Mouse (Mus musculus) left cerebral cortex, postnatal 36 days (tissue): ENCODE measurements around the gene Ccdc183. TPM values are rescaled to one million over a fixed set of nuclear protein-coding genes. Genes with fewer than 3 reads are reported as not detected.

Experiments used
- DNase-seq, 2 experiments: peaks; one replicate each; pipeline ENCODE4 v3.0.0; 2021 to 2022; ENCODE audit warnings: low spot score in 2 of 2, mixed read lengths in 1 of 2
- intact Hi-C: fragments of 180-260 bp; cut with DNase I; formaldehyde crosslinking; loops from one replicate; pipeline ENCODE4 v1.15.1; 2025
- total RNA-seq, 2 experiments: library from RNA; stranded (reverse); gene quantifications; 2 replicates each; pipeline ENCODE4 v1.2.3; 2021

Ccdc183 gene
- total RNA-seq, 2 experiments from 2014 or later, result not detected

DNA sequence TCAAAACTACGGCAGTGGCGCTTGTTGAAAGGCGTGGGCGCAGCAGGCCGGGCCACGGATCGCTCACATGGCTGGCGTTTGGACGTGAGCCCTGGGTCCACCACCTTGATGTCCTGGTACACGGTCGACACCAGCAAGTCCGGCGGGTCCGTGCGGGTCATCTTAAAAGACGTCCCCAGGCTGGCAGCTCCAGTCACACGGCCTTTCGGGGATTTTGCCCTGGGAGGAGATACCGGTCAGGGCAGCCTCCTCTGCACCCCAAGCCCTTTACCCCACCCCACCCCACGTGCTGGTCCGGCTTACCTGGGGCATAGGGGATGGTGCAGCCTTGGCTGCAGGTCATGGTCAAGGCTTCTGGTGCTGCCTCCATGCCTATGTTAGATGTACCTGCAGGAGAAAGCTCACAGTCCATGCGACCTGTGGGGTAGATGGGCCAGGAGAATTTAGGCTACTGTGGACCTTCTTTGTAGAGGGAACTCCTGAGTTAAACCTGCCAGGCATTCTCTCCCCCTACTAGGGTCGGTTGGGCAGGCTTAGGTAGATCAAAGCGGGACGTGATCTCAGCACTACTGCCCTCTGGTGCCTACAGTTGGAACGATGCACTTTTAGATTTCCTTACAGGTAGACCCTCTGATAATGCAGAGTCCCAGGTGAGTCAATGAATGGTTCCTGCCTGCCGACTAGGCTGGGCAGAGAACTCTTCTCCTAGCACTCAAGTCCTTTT is 37.6 kb downstream of the Ccdc183 start:
- intact Hi-C loops, result no loop called here
- DNase-seq, result peak in 1 of 2 experiments; percentile 39

DNA sequence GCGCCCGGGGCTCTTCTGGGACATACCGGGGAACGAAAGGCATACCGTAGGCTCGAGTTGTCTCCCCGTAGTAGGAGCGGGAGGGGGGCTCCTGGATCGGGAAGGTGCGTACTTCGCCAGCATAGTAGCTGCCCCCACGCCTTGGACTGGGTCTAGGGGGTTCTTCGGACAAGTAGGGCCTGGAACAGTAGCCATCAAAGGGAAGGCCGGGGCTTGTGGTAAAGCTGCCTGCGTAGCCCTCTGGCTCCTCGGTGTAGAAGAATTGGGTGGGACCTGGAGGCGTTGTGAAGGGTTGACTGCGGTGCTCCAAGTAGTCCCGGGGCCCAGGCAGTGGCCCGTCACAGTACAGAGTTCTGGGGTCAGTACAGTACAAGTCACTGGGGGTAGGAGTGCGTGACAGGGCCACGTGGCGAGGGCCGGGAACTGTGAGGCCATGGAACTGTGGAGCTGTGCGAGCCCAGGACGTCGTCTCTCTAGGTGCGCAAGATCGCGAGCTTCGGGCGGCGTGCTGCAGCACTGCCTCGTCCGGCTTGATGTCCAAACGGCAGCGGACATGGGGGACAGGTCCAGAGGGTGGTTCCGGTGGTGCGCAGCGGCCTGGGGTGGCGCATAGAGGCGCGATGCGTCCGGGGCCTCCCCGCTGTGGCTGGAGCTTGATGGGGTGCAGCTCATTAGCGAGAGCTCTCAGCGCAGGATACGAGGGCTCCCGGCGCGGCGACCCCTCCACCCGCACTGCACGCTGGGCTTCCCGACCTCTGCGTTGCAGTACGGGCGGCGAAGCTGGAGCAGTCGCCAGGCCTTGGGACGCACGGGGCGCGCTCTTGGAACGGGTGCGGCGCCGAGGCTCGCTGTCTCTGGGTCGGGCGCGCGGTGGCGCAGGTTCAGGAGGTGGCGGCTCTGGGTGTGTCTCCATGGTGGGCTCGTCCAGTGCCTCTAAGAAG is 38.4 kb downstream of the Ccdc183 start:
- DNase-seq, result no peak
- intact Hi-C loops, result no loop called here

DNA sequence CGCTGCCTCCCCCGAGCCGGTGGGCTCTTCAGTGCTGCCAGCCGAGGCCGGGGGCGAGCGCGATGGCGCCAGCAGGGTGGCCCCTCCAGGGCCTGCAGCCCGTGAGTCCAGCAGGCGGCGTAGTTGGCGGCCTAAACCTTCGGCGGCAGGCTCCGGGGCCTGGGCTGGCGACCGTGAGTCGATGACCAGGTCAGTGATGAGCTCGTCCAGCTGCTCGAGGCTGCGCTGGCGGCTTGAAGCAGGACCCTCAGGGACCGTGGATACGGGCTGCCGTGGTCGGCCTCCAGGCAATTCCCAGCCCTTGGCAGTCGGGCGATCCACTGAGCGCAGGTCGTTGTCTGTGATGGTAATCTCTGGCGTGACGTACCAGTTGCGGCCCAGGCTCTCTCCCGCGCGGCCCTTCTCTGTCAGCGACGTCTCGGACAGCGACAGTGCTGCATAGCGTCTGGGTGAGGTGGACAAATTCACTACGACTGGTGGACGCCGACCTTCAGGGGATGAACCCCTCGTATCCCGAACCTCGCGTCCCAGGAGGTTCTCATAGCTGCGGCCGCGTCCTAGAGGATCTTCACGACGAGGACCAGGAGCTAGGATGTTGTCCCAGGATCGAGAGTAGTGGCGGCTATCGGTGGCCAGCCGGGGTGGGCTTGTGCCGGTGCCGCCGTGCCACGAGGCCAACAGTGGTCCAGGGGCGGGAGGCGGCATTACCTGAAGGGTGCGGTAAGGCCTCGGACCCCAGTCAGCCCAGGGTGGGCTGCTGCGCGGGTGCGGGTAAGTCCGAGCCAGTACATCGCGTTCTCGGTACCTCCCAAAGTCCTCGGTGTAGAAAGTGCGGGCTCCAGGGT is 39.3 kb downstream of the Ccdc183 start:
- DNase-seq, result no peak
- intact Hi-C loops, result no loop called here

DNA sequence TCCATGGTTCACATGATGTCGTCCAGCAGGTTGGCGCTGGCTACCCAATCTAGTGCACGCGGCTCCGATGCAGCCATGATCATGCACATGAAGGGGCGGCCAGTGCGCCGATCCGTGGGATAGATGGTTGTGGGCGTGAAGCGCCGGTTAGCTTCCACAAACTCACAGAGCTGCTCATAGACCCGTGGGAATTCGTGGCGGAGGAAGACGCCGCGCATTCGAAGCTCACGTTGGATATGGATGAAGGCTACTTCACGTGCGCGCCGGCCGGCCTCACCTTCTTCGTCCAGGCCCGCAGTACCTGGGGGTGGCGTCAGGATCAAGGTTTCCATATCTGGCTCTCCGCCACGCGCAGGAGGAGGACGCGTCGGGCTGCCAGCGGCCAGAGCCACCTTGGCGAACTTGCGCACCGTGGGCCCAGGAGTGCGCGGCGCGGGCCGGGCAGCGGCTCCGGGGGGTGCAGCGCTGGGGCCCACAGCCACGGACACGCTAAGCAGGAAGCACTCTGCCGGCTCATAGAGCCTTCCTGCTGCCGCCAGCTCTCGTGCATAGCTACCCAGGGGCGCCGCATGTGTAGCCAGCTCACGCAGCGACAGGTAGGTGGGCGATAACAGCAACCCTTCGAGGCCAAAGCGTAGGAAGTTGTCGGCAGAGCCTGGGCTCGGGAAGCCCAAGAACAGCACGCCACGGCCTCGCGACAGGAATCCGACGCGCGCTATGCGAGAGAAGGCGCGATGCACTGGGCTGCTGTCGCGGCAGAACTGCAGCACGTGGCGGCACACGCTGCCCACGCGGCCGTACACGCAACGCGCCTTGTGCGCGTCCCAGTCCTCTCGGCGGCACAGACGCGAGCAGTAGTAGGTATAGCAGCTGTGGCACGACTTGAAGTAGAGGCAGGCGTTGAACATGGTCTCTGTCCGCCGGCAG is 40.2 kb downstream of the Ccdc183 start:
- intact Hi-C loops, result no loop called here
- DNase-seq, result peak; percentile 65 to 66

DNA sequence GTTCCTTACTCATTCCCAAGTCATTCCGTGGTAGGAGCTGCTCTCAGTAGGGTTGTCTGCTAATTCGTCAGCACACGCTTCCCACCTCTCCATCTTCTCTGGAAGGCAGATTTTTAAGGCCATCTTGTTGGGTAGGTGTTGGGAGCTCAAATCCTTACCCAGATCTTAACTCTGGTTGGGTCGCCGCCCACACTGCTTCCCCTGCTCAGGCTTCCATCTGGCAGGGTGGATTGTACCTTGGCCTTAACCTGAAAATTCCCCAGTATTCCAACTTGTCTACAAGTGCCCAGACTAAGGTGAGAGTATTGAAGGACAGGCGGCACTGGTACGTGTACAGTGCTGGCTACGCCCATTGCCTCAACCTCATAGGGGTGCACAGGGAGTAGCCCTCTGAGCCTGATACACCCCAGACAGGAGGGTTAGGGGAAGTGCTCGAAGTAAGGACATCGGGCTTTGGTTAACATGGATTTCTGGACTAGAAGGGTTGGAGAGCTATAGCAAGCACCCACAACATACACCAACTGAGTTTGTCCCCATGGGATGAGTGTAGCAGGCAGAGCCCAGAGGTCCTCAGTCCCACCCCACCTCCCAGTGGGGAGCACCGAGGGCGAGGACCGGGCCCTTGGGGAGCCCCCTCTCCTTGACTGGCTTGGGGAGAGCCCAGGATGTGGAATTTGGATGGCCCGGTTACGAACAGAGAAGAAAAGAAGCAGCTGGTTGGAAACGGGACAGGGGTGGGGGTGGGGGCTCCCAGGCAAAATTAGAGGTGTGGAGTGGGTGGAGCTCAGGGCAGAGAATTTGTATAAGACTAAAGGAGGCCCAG is 41.2 kb downstream of the Ccdc183 start:
- intact Hi-C loops, result no loop called here
- peak in 1 of 2 experiments; percentile 55 for DNase-seq

DNA sequence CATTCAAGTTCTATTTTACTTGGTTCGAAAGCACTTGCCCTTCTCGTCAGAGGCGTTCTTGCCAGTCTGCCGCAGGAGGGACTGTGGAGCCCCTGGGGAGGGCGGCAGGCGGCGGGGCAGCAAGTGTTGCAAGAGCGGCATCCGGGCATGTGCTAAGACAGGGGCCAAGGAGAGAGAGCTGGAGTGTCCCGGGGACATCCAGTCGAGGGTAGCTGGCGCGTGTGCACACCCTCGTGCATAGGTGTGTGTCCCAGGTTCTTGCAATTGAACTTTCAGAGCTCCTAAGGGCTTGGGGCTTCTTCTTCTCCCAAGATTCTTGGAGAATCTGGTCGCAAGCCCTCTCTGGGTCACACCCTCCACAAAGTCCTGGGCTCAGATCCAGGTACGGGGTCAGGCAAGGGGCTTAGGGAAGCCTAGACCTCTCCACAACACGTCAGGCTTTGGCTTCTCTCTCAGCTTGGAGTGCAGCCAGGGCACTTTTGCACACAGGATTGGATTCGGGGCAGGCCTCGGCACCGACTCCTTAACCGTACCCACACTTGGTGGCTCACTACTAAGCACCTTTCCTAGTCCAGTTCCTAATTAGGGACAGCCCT is 41.9 kb downstream of the Ccdc183 start:
- DNase-seq, result peak; percentile 50 to 62
- intact Hi-C loops, result no loop called here

DNA sequence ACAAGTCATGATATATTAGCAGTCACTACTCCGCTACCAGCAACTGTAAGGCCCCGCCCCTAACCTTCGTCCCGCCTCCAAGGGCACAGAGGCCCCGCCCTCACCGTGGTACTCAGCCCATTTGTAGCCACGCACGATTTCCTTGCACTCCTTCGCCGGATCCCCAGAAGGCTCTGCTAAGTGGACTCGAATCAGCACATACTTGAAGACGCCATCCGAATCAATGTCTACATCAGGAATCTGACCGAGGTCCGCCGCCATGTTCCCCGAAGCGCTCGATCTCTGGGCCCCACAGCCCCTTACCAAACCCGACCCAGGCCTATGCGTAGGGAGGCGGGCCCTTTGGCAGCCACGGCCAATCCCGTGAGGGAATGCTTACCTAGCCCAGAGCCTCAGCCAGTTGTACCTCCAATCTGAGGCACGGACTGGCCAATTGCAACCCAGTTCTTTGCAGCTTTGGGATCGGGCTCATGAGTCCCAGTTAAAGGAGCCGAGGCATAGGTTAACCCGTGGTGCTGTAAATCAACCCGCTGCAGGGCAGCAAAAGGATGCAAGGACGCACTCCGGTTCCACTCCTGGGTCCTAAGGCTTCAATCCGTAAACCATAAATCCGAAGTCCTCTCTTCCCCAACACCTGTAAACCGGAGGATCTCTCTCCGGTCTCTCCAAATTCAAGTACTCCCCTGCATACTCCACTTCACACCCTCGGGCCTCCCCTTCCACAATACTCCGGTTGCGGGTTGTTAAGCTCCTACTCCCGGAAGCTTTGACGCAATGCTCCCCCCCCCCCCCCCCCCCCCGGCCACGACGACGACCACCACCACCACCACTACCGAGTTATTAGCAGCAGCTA is 42.7 kb downstream of the Ccdc183 start, which contains the start of the genes Mamdc4 and Phpt1:
Gene Mamdc4 (minus strand): TSS at position 267 of the 853 bp plus-strand sequence.
Gene Phpt1 (minus strand): TSS at position 646 of the 853 bp plus-strand sequence.
- intact Hi-C loops, result no loop called here
- DNase-seq, result peak; percentile 96 to 97

DNA sequence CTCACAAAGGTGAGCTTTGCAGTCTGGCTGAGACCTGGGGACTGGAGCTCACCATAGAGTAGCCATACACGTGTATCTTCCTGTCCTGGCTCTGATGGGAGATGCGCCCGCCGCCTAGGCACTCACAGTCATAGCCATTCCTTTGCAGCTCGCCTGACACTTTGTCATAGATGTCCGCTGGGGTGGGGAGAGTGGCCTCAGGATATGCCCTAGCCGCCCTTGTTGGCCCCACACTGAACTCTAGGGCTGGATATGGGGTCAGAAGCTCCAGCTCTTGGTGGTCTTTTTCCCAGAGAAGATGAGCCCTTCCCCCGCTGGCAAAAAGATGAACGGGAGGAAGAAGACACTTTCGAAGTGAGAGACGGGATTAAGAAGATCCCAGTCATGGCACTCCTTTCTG is 43.3 kb downstream of the Ccdc183 start:
- DNase-seq, result no peak
- intact Hi-C loops, result no loop called here

DNA sequence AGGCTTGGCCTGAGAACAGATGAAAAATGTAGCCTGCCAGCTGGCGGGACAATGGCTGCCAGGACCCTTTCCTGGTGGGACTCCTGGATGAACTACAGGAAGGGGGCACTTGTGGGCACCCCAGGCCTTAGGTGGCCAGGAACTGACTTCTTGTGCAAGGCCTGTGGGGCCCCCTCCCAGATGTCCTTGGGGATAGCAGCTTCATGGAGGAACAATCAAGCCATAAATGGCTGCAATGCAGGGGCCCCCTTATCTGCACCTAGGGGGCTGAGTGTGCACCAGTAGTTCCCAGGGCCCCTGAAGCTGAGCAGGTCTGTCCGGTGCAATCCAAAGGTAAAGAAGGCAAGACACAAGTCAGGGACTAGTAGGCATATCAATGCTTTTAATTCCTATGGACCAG is 44.4 kb downstream of the Ccdc183 start:
- intact Hi-C loops, result no loop called here
- no peak for DNase-seq

DNA sequence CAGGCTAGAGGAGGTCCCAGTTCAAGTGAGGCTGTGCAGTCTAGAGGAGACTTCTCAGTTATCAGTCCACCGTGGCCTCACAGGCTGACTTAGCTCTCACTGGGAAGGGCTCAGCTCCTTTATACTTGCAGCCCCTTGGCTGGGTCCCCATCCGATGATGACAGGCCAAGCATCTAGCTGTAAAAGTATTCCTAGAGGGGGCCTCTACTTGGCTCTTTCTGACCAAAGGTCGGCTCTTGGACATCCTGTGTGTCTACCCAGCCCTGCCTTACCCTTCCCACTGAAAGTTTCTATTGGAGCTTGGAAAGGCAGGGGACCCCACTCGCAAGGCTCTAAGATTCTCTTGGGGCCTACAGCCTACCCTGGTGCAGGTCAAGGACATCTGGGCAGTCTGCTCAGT is 46.3 kb downstream of the Ccdc183 start:
- no peak for DNase-seq
- intact Hi-C loops, result no loop called here

DNA sequence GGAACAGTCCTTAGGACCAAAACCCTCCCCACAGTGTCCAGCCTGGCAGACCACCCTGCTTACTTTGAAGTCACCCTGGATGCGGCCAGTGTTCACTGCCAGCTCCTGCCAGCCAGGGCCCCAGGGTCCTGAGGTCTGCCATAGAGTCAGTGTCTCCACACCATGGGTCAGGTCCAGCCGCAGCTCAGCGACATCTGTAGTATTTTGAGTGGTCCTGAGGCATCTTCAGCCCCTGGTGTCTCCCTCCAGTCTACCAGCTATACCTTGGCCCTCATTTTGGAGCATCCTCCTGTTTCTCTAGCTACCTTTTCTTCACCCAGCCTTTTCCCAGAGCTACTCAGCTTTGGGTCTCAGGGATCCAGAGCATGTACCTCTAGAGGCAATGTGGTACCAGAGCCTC is 48.2 kb downstream of the Ccdc183 start:
- intact Hi-C loops, result no loop called here
- DNase-seq, result no peak

DNA sequence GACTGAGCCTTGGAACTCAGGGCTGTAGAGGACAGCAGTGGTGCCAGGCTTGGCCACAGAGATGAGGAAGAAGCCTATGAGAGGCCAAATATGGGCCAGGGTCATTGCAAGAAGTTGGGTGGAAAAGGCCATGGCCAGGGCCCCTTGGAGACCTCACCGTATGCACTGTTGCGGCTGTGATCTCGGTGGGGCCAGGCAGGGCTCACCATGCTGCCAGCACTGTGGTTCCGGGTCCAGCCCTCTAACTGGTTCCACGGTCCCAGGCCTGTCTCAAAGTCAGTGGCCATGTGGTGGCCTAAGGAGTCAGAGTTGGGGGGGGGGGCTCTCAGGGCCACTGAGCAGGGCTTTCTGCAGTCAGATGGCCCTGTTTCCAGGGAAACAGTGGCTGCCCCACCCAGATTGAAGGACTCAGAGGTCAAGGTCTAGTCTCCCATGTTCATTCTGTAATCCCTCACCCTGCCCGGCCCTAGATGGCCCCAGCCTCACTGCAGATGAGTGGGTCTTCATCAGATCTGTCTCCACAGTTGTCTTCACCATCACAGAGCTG is 48.9 kb downstream of the Ccdc183 start:
- intact Hi-C loops, result no loop called here
- no peak for DNase-seq

DNA sequence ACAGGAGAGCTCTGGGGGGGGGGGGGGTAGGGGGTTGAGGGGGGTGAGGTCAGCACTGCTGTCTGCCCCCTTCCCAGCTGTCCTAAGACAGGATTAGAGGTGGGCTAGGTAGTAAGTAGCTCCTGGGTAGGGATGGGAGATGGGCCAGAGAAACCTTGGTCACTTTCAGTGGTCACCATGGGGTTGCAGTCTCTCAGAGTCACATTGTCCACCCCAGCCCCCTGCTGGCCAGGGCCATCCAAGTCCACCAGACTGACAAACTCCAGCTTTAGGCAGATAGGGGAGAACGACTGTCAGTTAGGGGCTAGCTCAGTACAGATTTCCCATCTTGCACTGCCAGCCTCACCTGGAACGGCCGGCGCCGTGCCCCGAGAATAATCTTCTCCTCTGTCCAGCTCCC is 50.9 kb downstream of the Ccdc183 start:
- intact Hi-C loops, result no loop called here
- no peak for DNase-seq

DNA sequence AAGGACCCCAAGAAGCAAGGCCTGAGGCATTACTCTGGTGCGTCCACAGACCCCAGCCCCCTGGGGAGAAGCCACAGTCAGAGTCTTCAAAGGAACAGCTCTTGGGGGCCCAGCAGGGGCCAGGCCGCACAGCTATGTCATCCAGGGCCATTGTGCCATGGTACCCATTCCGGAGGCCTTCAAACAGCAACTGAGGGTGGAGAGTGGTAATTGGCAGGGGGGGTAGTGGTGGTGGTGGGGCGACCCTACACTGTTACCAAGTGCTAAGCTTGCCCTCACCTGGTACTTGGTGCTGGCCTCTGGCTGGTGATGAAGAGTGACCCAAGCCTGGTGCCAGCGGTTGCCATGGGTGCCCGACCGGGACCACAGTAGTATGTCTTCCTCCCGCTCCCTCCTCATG is 51.7 kb downstream of the Ccdc183 start:
- DNase-seq, result no peak

DNA sequence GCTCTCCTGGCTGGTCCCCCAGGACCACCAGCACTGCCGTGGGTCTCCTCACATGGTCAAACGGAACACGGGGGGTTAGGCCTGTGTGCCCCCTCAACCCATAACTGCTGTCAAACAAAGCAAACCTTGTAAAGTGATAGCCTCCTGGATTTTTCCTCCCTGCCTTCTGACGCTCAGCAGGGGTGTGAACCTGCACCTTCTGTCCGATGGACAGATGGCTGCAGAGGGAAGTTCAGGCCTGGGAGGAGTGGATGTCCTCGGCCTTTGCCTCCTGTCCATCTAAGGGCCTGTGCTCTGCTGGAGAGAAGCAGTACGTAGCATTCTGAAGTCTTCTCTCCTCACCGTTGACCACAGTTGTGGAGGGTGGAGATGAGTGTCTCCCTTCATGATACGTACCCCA is 55.5 kb downstream of the Ccdc183 start:
- DNase-seq, result no peak
- intact Hi-C loops, result no loop called here

More for the DNA sequence above, 51.7 kb downstream of the Ccdc183 start:
- intact Hi-C loops, result no loop called here

DNA sequence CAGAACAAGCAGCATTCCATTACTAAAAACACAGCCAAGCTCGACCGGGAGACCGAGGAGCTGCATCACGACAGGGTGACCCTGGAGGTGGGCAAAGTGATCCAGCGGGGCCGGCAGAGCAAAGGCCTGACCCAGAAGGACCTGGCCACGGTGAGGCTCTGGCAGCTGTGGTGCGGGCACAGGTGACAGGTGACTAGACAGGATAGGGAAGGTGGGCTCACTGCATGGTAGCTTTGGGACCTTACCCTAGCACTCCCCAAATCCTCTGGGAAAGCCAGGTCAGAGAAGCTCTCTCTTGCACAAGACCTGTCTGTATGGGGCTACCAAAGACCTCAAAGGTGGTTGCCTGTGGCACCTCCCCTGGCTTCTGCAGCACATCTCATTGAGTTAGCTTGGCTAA is 56.9 kb downstream of the Ccdc183 start:
- intact Hi-C loops, result no loop called here
- no peak for DNase-seq
